Mouse (Mus musculus): Measurements from ENCODE around the gene Tmem132c. TPM values are rescaled to one million over a fixed set of nuclear protein-coding genes. Genes with fewer than 3 reads are reported as not detected.
A peak's percentile ranks its signal among the peaks of the same experiment; 100 is the strongest.

Tmem132c gene
- total RNA-seq, 1 experiment from 2014 or later, result 1.3 TPM

DNA sequence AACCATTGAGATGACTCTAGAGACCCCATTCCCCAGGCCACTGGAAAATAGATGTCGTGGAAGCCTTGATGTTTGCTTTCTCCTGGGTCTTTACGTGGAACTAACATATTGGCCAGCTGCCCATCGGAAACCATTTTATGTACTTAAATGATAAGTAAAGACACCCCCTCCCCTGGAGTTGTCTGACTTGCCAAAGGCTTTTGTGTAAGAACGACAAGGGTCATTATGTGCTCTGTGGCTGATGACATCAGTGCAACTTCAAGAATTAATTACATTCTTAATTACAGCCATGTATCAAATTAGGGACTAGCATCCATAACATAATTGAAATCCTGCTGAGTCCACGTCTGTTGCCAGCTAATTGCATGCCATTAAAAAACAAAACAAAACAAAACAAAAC lies 45.3 kb downstream of the Tmem132c start:
- no peak for DNase-seq

DNA sequence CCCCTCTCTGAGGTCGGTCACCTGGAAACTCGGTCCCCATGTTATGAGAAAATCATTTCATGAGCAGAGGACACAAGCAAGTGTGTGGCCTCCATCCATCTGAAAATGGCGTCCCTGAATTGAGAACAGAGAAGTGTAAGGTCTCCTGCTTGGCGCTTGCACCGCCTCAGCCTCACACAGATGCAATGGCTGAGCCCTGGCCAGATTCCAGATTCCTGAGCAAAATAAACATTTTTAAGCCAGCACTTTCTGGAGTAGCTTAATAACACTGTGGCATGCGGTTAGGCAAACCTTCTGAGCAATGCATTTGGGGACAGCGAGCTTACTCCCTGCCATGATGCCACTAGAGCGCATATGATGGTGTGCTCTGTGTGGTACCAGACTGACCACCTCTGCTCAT lies 48.1 kb downstream of the Tmem132c start:
- no peak for DNase-seq

- no peak for DNase-seq
These were observed 49.0 kb downstream of the Tmem132c start for GRCm38 (mm10) chr5:127290461-127291250.

DNA sequence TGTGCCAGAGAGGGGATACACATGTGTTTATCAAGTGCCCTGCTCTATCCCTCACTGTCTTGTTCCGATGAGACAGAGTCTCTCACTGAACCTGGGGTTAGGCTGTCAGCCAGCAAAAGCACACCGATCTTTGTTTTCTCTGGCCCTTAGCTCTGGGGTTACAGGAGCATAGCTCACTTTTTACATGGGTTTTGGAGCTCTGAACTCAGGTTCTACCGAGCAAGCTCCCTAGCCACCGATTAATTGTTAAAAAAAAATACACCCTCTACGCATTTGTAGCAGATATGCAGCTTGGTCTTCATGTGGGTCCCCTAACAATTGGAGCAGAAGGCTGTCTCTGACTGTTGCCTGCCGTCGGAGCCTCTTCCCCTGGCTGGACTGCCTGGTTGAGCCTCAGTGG lies 50.0 kb downstream of the Tmem132c start:
- DNase-seq, result no peak

DNA sequence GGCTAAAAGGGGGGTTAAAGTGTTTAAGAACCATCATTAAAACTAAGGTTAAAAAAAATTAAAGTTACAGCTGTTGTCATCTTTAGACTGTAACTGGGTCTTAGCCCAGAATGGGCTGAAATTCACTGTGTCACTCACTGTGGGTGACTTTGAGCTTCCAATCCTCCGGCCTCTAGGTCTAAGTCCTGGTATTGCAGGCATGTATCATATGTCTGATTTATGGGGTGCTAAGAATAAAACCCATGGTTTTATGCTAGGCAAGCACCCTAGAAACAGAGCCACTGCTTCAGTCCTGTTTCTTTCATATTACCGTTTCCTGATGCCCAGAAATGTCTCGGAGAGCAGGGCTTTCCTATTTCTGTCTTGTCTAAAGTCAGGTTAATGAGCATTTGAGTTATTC lies 52.1 kb downstream of the Tmem132c start:
- DNase-seq, result no peak

- DNase-seq, result no peak
These were observed 55.9 kb downstream of the Tmem132c start for GRCm38 (mm10) chr5:127297461-127297860.

GRCm38 (mm10) chr5:127298060-127298459 lies 56.5 kb downstream of the Tmem132c start:
- DNase-seq, result no peak

GRCm38 (mm10) chr5:127299010-127299409 lies 57.4 kb downstream of the Tmem132c start:
- DNase-seq, result no peak

- peak; percentile 59 for DNase-seq
These were observed 59.1 kb downstream of the Tmem132c start for GRCm38 (mm10) chr5:127300597-127301254.

DNA sequence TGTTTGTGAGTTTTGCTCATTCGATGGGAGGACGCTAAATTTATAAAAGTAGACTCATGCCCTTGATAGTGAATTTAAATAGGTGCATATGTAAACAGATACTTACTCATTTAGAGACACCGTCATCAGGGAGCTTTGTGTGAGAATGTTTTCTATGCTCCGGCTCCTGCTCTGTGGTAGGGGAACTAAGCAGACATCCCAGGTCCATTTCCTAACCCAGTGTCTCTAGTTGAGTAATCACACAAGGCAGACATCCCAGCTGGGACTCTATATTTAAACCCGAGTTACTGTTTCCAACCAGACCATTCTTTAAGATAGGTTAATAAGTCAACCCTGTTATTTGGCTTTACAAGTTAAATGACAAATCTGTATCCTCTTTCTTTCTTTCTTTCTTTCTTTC lies 63.7 kb downstream of the Tmem132c start:
- no peak for DNase-seq

GRCm38 (mm10) chr5:127305719-127306118 lies 64.1 kb downstream of the Tmem132c start:
- DNase-seq, result no peak

GRCm38 (mm10) chr5:127306726-127307125 lies 65.1 kb downstream of the Tmem132c start:
- DNase-seq, result no peak

- DNase-seq, result no peak
These were observed 68.9 kb downstream of the Tmem132c start for GRCm38 (mm10) chr5:127310318-127311004.

DNA sequence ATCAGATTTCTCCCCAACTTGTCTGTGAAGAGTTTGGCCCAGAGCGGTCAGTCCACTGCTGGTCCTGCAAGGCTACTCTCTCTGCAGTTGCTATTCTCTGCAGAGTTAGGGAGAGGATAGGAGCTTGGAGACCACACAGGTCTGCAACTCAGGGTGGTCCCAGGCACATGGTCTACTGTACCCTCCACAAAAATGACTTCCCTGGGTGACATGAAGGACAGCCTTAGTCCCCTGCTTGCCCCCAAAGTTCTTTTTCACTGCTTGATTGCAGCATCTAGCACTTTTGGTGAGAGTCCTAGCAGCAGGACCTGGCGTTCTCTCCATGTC lies 69.4 kb downstream of the Tmem132c start:
- DNase-seq, result no peak

DNA sequence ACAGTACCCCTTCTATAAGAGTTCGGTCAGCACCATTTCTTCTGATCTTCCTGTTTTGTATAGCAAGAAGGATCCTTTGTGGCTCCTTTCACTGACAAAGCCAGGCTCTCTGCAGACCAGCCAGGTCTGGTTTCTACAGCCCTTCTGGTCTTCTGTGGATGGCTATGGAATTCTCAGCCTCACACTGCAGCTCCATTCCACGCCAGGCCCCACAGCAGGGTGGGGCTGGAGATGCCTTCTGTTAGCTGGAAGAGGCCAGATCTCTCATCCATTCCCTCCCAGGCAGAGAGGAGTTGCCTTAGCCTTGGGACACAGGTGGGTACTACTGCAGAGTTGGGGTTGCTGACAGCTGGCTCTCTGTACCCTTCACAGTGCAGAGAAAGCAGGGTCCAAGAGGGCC lies 72.0 kb downstream of the Tmem132c start:
- no peak for DNase-seq

GRCm38 (mm10) chr5:127319096-127319779 lies 77.6 kb downstream of the Tmem132c start:
- DNase-seq, result no peak

GRCm38 (mm10) chr5:127324645-127325044 lies 83.0 kb downstream of the Tmem132c start:
- DNase-seq, result no peak

- DNase-seq, result peak; percentile 28
These were observed 94.7 kb downstream of the Tmem132c start for GRCm38 (mm10) chr5:127336048-127336907.

GRCm38 (mm10) chr5:127336908-127337265 lies 95.3 kb downstream of the Tmem132c start:
- DNase-seq, result no peak

DNA sequence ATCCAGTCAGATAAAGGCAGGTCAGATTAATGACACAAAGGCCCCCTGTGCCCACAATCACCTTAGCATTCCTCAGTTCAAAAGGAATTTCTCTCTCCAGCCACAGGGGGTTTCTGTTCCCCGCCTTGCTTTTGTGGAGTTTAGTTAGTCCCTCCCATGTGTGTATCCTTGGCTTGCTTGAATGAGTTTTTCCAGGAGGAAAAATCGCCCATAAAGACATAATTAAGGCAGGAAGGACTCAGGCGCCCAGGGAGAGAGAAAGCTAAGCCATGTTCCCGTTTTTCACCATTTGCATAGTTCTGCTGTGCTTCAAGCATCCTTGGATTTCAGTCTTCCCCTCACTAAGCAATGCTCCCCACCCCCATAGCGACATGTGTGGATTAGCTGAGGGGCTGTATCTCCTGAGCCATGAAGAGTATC lies 97.4 kb downstream of the Tmem132c start:
- no peak for DNase-seq

DNA sequence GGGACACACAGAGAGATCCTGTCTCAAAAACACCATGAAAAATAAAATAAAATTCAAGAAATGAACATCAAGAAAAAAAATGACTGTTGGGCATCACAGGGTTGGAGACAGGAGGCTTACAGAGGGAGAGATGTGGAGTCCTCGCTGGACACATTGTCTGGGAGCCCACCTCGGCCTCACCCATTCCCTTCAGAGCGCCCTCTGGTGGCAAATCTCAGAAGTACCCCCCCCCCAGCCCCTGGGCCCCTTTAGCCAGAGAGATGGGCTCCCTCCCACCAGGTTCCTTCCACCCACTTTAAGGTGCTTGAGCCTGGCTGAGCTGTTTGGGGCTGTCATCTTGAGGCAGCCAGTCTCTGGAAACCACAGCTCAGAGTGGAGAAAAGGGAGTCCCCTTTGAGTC lies 99.5 kb downstream of the Tmem132c start:
- no peak for DNase-seq

- DNase-seq, result no peak
These were observed 103.1 kb downstream of the Tmem132c start for GRCm38 (mm10) chr5:127344721-127345120.

Measured in adrenal gland, postnatal 25 days (tissue).